Mouse (Mus musculus) CH12.LX (cell line): ENCODE results near the gene Minos1. TPM values are rescaled to one million over a fixed set of nuclear protein-coding genes. Genes with fewer than 3 reads are reported as not detected.
A peak's percentile ranks its signal among the peaks of the same experiment; 100 is the strongest.

Source experiments
- DNase-seq: peaks from one replicate; pipeline ENCODE4 v3.0.0-alpha.2; 2013; ENCODE audit errors: extremely low read depth
- H3K27ac ChIP-seq: 2 replicates; pipeline ENCODE4 v1.5.1; 2012; ENCODE audit warnings: low read depth, mild to moderate bottlenecking, control low read depth, moderate library complexity; ENCODE audit not compliant: insufficient read depth
- H3K27me3 ChIP-seq: replicated peaks from 2 replicates; pipeline ENCODE3; 2012; ENCODE audit warnings: inconsistent platforms
- H3K36me3 ChIP-seq, 2 experiments: replicated peaks in 1 of 2; 2 replicates each; pipeline versions ENCODE3 to v1.6.1; 2012; ENCODE audit warnings: inconsistent platforms in 1 of 2, low read length in 1 of 2, mild to moderate bottlenecking in 1 of 2, mixed read lengths in 1 of 2, moderate library complexity in 1 of 2; ENCODE audit not compliant: control insufficient read depth in 1 of 2, insufficient read depth in 1 of 2
- H3K4me1 ChIP-seq, 2 experiments: 2 replicates each; pipeline ENCODE4 v1.6.1; 2012; ENCODE audit warnings: inconsistent platforms in 1 of 2, moderate library complexity in 1 of 2; ENCODE audit not compliant: insufficient read depth in 2 of 2, control insufficient read depth in 1 of 2
- H3K4me2 ChIP-seq: 2 replicates; pipeline ENCODE4 v1.6.1; 2012; ENCODE audit warnings: low read depth, mild to moderate bottlenecking, control low read depth; ENCODE audit not compliant: poor library complexity, insufficient read depth, severe bottlenecking
- H3K4me3 ChIP-seq, 3 experiments: fragments of 150-350 bp in 1 of 3; sonication (generic) in 1 of 3; replicated peaks in 1 of 3; 2 replicates each; pipeline versions ENCODE3 to v1.5.1; 2011 to 2012; ENCODE audit warnings: low read depth in 2 of 3, low read length in 2 of 3, mild to moderate bottlenecking in 2 of 3, moderate library complexity in 2 of 3, control low read depth in 1 of 3, improper control_type of control experiment in 1 of 3, inconsistent platforms in 1 of 3, mixed read lengths in 1 of 3; ENCODE audit not compliant: poor library complexity in 1 of 3
- H3K79me2 ChIP-seq: replicated peaks from 2 replicates; pipeline ENCODE4 v1.6.1; 2012; ENCODE audit warnings: mild to moderate bottlenecking, moderate library complexity; ENCODE audit not compliant: control insufficient read depth, poor library complexity, insufficient read depth, severe bottlenecking; ENCODE audit errors: extremely low read depth
- H3K9ac ChIP-seq: 2 replicates; pipeline ENCODE4 v1.6.1; 2012; ENCODE audit warnings: low read depth, mild to moderate bottlenecking, control low read depth, moderate library complexity; ENCODE audit not compliant: insufficient read depth
- H3K9me3 ChIP-seq: replicated peaks from 2 replicates; pipeline ENCODE3; 2012; ENCODE audit warnings: low read length, inconsistent platforms, mixed read lengths
- BHLHE40 ChIP-seq: IDR thresholded peaks from 2 replicates; pipeline ENCODE4 v1.6.1; 2011; ENCODE audit warnings: mild to moderate bottlenecking, low read depth, low read length, improper control_type of control experiment
- CHD1 ChIP-seq: IDR thresholded peaks from 2 replicates; pipeline ENCODE4 v1.6.1; 2012; ENCODE audit warnings: low read depth, low read length, improper control_type of control experiment, inconsistent platforms
- CHD2 ChIP-seq: IDR thresholded peaks from 2 replicates; pipeline ENCODE4 v1.6.1; 2011; ENCODE audit warnings: low read length, improper control_type of control experiment
- CTCF ChIP-seq, 2 experiments: IDR thresholded peaks in 1 of 2; conservative IDR thresholded peaks in 1 of 2; 2 replicates each; pipeline ENCODE4 v1.5.1; 2011 to 2012; ENCODE audit warnings: low read depth in 2 of 2, low read length in 2 of 2, improper control_type of control experiment in 1 of 2, inconsistent platforms in 1 of 2, mild to moderate bottlenecking in 1 of 2, moderate library complexity in 1 of 2
- E2F4 ChIP-seq: IDR thresholded peaks from 2 replicates; pipeline ENCODE4 v1.6.1; 2011; ENCODE audit warnings: low read depth, low read length, improper control_type of control experiment; ENCODE audit not compliant: insufficient replicate concordance
- ELF1 ChIP-seq: IDR thresholded peaks from 2 replicates; pipeline ENCODE4 v1.6.1; 2014; ENCODE audit warnings: low read depth, mild to moderate bottlenecking, inconsistent platforms, low read length, improper control_type of control experiment
- ETS1 ChIP-seq: conservative IDR thresholded peaks from 2 replicates; pipeline ENCODE4 v1.6.1; 2012; ENCODE audit warnings: low read depth, mild to moderate bottlenecking, inconsistent platforms, low read length, improper control_type of control experiment, moderate library complexity
- GABPA ChIP-seq: IDR thresholded peaks from 2 replicates; pipeline ENCODE4 v1.6.1; 2012; ENCODE audit warnings: low read depth, low read length, improper control_type of control experiment, inconsistent platforms; ENCODE audit not compliant: insufficient replicate concordance
- HCFC1 ChIP-seq: IDR thresholded peaks from 2 replicates; pipeline ENCODE4 v1.6.1; 2012; ENCODE audit warnings: low read depth, mild to moderate bottlenecking, inconsistent platforms, low read length, improper control_type of control experiment
- IRF4 ChIP-seq: IDR thresholded peaks from 2 replicates; pipeline ENCODE4 v1.6.1; 2014; ENCODE audit warnings: low read depth, mild to moderate bottlenecking, inconsistent platforms, low read length, improper control_type of control experiment
- JUND ChIP-seq: conservative IDR thresholded peaks from 2 replicates; pipeline ENCODE4 v1.6.1; 2011; ENCODE audit warnings: low read depth, low read length, improper control_type of control experiment
- KAT2A ChIP-seq: IDR thresholded peaks from 2 replicates; pipeline ENCODE4 v1.6.1; 2012; ENCODE audit warnings: low read length, improper control_type of control experiment, inconsistent platforms; ENCODE audit not compliant: insufficient replicate concordance
- MAFK ChIP-seq: IDR thresholded peaks from 2 replicates; pipeline ENCODE4 v1.6.1; 2011; ENCODE audit warnings: low read length, improper control_type of control experiment; ENCODE audit not compliant: insufficient replicate concordance
- MAX ChIP-seq: IDR thresholded peaks from 2 replicates; pipeline ENCODE4 v1.6.1; 2011; ENCODE audit warnings: low read length, improper control_type of control experiment
- MAZ ChIP-seq: IDR thresholded peaks from 2 replicates; pipeline ENCODE4 v1.6.1; 2012; ENCODE audit warnings: low read depth, mild to moderate bottlenecking, inconsistent platforms, low read length, improper control_type of control experiment, moderate library complexity
- MEF2A ChIP-seq: IDR thresholded peaks from 2 replicates; pipeline ENCODE4 v1.6.1; 2014; ENCODE audit warnings: low read depth, mild to moderate bottlenecking, inconsistent platforms, low read length, improper control_type of control experiment, borderline replicate concordance
- MYC ChIP-seq: IDR thresholded peaks from 2 replicates; pipeline ENCODE4 v1.6.1; 2011; ENCODE audit warnings: low read depth, mild to moderate bottlenecking, improper control_type of control experiment, low read length
- NELFE ChIP-seq: IDR thresholded peaks from 2 replicates; pipeline ENCODE4 v1.6.1; 2011; ENCODE audit warnings: low read depth, low read length, improper control_type of control experiment
- NRF1 ChIP-seq: IDR thresholded peaks from 2 replicates; pipeline ENCODE4 v1.6.1; 2014; ENCODE audit warnings: low read depth, mild to moderate bottlenecking, inconsistent platforms, low read length, improper control_type of control experiment, moderate library complexity
- POLR2A ChIP-seq: IDR thresholded peaks from 2 replicates; pipeline ENCODE4 v1.6.1; 2011; ENCODE audit warnings: low read depth, mild to moderate bottlenecking, improper control_type of control experiment, low read length
- SIN3A ChIP-seq: IDR thresholded peaks from 2 replicates; pipeline ENCODE4 v1.6.1; 2012; ENCODE audit warnings: low read length, improper control_type of control experiment, inconsistent platforms
- SMC3 ChIP-seq: IDR thresholded peaks from 2 replicates; pipeline ENCODE4 v1.6.1; 2011; ENCODE audit warnings: low read depth, low read length, improper control_type of control experiment
- TCF12 ChIP-seq: IDR thresholded peaks from 2 replicates; pipeline ENCODE4 v1.6.1; 2014; ENCODE audit warnings: low read depth, mild to moderate bottlenecking, inconsistent platforms, low read length, improper control_type of control experiment
- UBTF ChIP-seq: IDR thresholded peaks from 2 replicates; pipeline ENCODE4 v1.6.1; 2012; ENCODE audit warnings: low read depth, mild to moderate bottlenecking, inconsistent platforms, low read length, improper control_type of control experiment, moderate library complexity
- ZC3H11A ChIP-seq: IDR thresholded peaks from 2 replicates; pipeline ENCODE4 v1.6.1; 2012; ENCODE audit warnings: low read depth, mild to moderate bottlenecking, inconsistent platforms, low read length, improper control_type of control experiment
- ZKSCAN1 ChIP-seq: IDR thresholded peaks from 2 replicates; pipeline ENCODE4 v1.6.1; 2012; ENCODE audit warnings: low read depth, inconsistent platforms, low read length, improper control_type of control experiment, borderline replicate concordance
- ZMIZ1 ChIP-seq: IDR thresholded peaks from 2 replicates; pipeline ENCODE4 v1.6.1; 2012; ENCODE audit warnings: low read depth, mild to moderate bottlenecking, inconsistent platforms, low read length, improper control_type of control experiment
- ZNF384 ChIP-seq: IDR thresholded peaks from 2 replicates; pipeline ENCODE4 v1.6.1; 2012; ENCODE audit warnings: low read depth, low read length, improper control_type of control experiment, inconsistent platforms
- dilution Hi-C: fragments of 300-500 bp; cut with MboI; formaldehyde crosslinking; loops from 2 replicates; pipeline ENCODE4 v1.14.3; 2020; ENCODE audit warnings: low sequenced_read_pairs; ENCODE audit not compliant: extremely low pct_unique_long_range_greater_than_20kb, extremely low pct_ligation_motif_present
- in situ Hi-C: fragments of 300-500 bp; cut with MboI; formaldehyde crosslinking; loops from 3 replicates; pipeline ENCODE4 v1.14.3; 2019; ENCODE audit warnings: low sequenced_read_pairs, low pct_ligation_motif_present, low pct_unique_long_range_greater_than_20kb, mixed read lengths
- polyA plus RNA-seq: library from polyadenylated mRNA; unstranded; fragments of >175 nt; gene quantifications from 2 replicates; pipeline ENCODE4 v1.2.1, GENCODE M21; 2012; ENCODE audit warnings: low read depth; ENCODE audit not compliant: insufficient read length
- total RNA-seq, 2 experiments: library from RNA; depleted of rRNA; stranded (reverse); fragments of 300-350 nt in 1 of 2; fragments of >200 nt in 1 of 2; gene quantifications; 2 replicates each; pipeline ENCODE4 v1.2.3; 2012 to 2014

Gene Minos1
- total and polyA plus RNA-seq, 3 experiments, result 39.2 to 418 (median 151) TPM

DNA sequence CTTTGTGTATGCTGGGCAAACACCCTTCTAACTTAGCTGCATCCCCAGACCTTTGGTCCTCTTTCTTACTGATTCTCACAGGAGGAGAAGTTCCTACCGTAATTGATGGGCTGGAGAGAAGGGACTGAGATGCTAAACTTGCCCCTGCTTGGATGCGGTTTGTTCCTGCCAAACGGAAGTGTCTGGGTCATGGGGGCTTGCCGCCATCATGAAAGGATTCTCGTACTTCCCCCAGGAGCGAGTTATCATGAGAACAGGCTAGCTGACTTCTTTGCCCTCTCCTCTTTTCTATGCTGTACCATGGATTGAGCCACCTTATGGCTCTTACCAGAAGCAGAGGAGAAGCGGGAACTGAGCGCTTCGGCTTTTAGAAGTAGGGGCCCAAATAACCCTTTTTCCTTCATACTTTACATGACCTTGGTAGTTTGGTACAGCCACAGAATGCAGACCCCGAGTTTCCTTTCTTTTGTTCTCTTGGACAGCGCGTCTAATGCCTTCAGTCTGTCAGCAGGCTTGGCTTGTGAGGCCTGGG lies 38.9 kb upstream of the Minos1 start:
- Histone ChIP-seq H3K4me3 (no peak overlapping the region), H3K9ac (no peak overlapping the region), H3K27me3 (no peaks in the 10 kb centered on the region), H3K4me2 (no peak overlapping the region), H3K9me3 (no peaks in the 10 kb centered on the region), H3K36me3 (no peaks in the 10 kb centered on the region), H3K4me1 (peaks cover 3 to 20% of the 10 kb centered on the region in 2 experiments; a peak in 3 of 4 replicates), H3K79me2 (no peaks in the 10 kb centered on the region), H3K27ac (no peak overlapping the region)
- TF ChIP-seq SIN3A (no peak), CHD2 (no peak), MAZ (no peak), HCFC1 (no peak), NRF1 (no peak), ELF1 (no peak), SMC3 (no peak), GABPA (no peak), JUND (no peak), MAFK (no peak), CHD1 (no peak), UBTF (no peak), IRF4 (no peak), ZC3H11A (no peak), ZMIZ1 (no peak), ZNF384 (no peak), NELFE (no peak), TCF12 (no peak), MEF2A (no peak), KAT2A (no peak)
- dilution Hi-C loops, result no loop called here
- no peak for DNase-seq
- in situ Hi-C loops, result no loop called here

- no peaks in the 10 kb centered on the region for H3K9me3 ChIP-seq
- H3K27me3 ChIP-seq, result no peaks in the 10 kb centered on the region
- peak; percentile 10 for DNase-seq
- dilution Hi-C loops, result no loop called here
- in situ Hi-C loops, result no loop called here
- H3K9ac ChIP-seq, result no peak overlapping the region
- peaks cover 3 to 20% of the 10 kb centered on the region in 2 experiments; a peak in 3 of 4 replicates for H3K4me1 ChIP-seq
- TF ChIP-seq CTCF (conservative IDR thresholded peaks at IDR 0.05 in 1 of 2, IDR thresholded peaks at IDR 0.05 in 1 of 2; ENCODE audit: low read depth in 2 of 2, low read length in 2 of 2) (peak in 1 of 2 experiments; percentile 40; a peak in 2 of 4 replicates), NELFE (no peak), MAFK (no peak), E2F4 (no peak), CHD2 (no peak), HCFC1 (no peak), ZKSCAN1 (no peak), POLR2A (no peak), BHLHE40 (no peak), UBTF (no peak), CHD1 (no peak), GABPA (no peak), MAX (no peak), MYC (0 out of 2 replicates have a peak, but pooled peaks have one; percentile 37), ETS1 (no peak)
- no peak overlapping the region for H3K4me2 ChIP-seq
- no peaks in the 10 kb centered on the region for H3K36me3 ChIP-seq
- no peaks in the 10 kb centered on the region for H3K79me2 ChIP-seq
- H3K4me3 ChIP-seq, result no peak overlapping the region
- no peak overlapping the region for H3K27ac ChIP-seq
These were observed 38.3 kb upstream of the Minos1 start for GRCm38 (mm10) chr4:139168985-139169747.
